Mouse (Mus musculus): ENCODE data around the gene Ptx4. TPM values are rescaled to one million over a fixed set of nuclear protein-coding genes. Genes with fewer than 3 reads are reported as not detected.

Gene Ptx4
- 10 to 100 TPM in 1 of 2 experiments, 1 to 10 TPM in 1; 6.0 to 12.6 TPM for total RNA-seq (2021)
- long read RNA-seq, experiment 1, transcript Ptx4-201 (3 exons, 1,582 nt) = major isoform, 11 of 16 reads
- long read RNA-seq, experiment 1, partial matches to known transcripts = 1 of 16 reads
- long read RNA-seq, experiment 1, other reads (novel, unspliced or antisense) = 3 of 16 reads
- long read RNA-seq, experiment 2, transcript Ptx4-201 (3 exons, 1,582 nt) = major isoform, 7 of 7 reads
- long read RNA-seq, experiment 2, partial matches to known transcripts = 0 of 7 reads
- long read RNA-seq, experiment 2, other reads (novel, unspliced or antisense) = 0 of 7 reads

GRCm38 (mm10) chr17:25120406-25120805 is at the start of gene Ptx4:
Gene Ptx4 (plus strand): TSS chr17:25120760.
- no peak for DNase-seq (ENCODE audit: low spot score in 2 of 2)

DNA sequence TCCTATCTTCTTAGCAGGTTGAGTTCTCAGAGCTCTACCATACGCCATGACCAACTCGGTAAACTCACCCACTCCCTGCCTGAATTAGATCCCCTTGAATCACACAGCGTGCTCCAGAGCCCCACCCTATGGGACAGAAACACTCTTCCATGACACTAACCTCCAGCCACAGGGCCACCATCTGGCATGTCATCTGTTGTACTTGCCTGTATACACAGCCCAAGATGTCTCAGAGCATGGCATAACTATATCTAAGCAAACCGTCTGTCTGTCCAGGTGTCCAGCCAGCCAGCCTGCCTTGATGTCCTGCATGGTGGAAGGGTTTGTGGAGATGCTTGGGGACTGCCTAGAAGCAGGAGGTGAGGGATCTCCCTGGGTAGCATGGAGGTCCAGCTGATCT is 43.7 kb upstream of the Ptx4 start:
- no peak for DNase-seq (ENCODE audit: low spot score in 2 of 2)

- DNase-seq (ENCODE audit: low spot score in 2 of 2) = peak in 1 of 2 experiments; percentile 72
These were observed 42.7 kb upstream of the Ptx4 start for GRCm38 (mm10) chr17:25077771-25078372.

GRCm38 (mm10) chr17:25080210-25080609 is 40.4 kb upstream of the Ptx4 start:
- DNase-seq (ENCODE audit: low spot score in 2 of 2) = no peak

- no peak for DNase-seq (ENCODE audit: low spot score in 2 of 2)
These were observed 39.6 kb upstream of the Ptx4 start for GRCm38 (mm10) chr17:25080960-25081381.

DNA sequence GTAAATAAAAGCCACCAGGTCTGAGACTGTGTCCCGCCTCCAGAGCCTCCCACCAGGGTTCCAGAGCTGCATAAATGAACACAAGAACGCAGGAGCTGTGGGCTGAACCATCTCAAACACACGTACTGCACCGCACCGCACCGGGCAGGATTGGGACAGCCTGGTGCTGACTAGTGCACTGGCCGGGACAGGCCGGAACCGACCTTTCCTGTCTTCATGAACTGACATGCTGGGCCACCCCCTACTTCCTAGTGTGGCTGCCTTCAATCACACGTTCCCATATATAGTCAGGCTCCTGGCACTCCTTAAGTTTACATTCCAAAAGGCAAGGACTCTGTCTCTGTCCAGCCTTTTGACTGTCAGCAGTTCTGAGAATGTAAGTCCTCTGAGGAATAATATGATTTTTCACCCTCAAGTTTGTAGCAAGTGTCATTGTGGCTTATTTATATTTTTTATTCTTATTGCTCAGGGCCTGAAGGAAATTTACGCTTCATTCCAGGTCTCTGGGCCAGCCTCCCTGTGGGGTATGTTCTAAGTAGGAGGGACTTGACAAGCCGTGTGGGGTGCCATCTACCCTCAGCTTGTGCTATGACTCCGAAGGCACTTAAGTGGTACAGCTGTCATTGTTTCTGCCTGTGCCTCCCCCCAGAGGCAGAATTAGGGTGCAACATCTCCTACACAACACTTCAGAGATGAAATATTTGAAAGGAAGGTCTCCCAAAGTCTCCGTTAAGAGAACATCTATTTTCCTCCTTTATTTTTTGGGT is 38.3 kb upstream of the Ptx4 start:
- no peak for DNase-seq (ENCODE audit: low spot score in 2 of 2)

DNA sequence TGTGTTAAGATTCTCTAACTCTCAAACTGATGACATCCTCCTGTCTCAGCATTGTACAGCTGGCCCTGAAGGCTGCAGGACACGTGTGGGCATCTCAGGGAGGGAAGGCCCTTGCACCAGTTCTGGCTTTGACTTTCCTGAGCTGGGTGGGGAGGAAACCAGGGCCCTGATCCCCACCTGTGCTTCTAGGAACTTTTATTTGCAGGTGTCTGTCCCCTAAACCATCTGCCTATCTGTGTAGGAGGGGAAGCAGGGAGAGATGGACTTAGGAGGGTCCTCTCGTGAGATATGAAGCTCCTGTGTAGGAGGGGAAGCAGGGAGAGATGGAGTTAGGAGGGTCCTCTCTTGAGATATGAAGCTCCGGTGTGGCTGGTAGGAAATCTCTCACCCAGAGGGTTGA is 37.7 kb upstream of the Ptx4 start:
- DNase-seq (ENCODE audit: low spot score in 2 of 2) = no peak

- DNase-seq (ENCODE audit: low spot score in 2 of 2) = peak in 1 of 2 experiments; percentile 71
These were observed 37.1 kb upstream of the Ptx4 start, which contains the start of gene Tmem204 for GRCm38 (mm10) chr17:25083444-25083931. Gene Tmem204 (minus strand): TSS chr17:25083591.

DNA sequence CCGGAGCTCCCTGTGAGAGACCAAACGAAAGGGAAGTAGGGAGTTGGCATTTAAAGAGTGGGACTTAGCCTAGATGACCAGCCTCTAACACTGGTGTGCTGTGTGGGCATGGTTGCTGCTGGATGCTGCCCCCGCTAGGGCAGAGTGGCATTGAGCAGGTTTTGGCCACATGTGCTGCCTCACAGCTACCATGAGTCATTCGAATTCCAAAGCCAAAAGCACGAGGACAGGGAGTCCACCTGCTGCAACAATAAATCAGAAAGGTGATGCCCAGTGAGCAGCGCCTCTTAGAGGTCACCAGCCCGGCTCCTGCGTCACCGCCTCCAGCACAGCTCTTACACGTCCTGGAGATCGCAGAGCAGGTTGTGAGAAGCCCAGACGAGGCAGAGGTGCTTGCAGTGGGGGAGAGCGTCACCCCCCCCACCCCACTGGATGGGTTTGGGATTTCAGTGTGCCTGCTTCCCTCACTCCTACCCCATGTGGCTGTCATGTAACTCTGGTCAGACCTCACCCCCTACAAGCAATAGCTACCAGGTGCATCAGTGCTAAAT is 35.6 kb upstream of the Ptx4 start:
- peak in 1 of 2 experiments; percentile 30 for DNase-seq (ENCODE audit: low spot score in 2 of 2)

- DNase-seq (ENCODE audit: low spot score in 2 of 2) = no peak
These were observed 33.8 kb upstream of the Ptx4 start for GRCm38 (mm10) chr17:25086724-25087123.

GRCm38 (mm10) chr17:25089158-25089557 is 31.4 kb upstream of the Ptx4 start:
- no peak for DNase-seq (ENCODE audit: low spot score in 2 of 2)

- no peak for DNase-seq (ENCODE audit: low spot score in 2 of 2)
These were observed 30.1 kb upstream of the Ptx4 start for GRCm38 (mm10) chr17:25090450-25090849.

GRCm38 (mm10) chr17:25096221-25096620 is 24.3 kb upstream of the Ptx4 start:
- no peak for DNase-seq (ENCODE audit: low spot score in 2 of 2)

- DNase-seq (ENCODE audit: low spot score in 2 of 2) = no peak
These were observed 20.5 kb upstream of the Ptx4 start for GRCm38 (mm10) chr17:25100052-25100451.

GRCm38 (mm10) chr17:25101338-25101737 is 19.2 kb upstream of the Ptx4 start:
- no peak for DNase-seq (ENCODE audit: low spot score in 2 of 2)

- DNase-seq (ENCODE audit: low spot score in 2 of 2) = no peak
These were observed 12.8 kb upstream of the Ptx4 start for GRCm38 (mm10) chr17:25107786-25108185.

GRCm38 (mm10) chr17:25109578-25109977 is 11.0 kb upstream of the Ptx4 start:
- no peak for DNase-seq (ENCODE audit: low spot score in 2 of 2)

- no peak for DNase-seq (ENCODE audit: low spot score in 2 of 2)
These were observed 10.0 kb upstream of the Ptx4 start for GRCm38 (mm10) chr17:25110590-25110989.

DNA sequence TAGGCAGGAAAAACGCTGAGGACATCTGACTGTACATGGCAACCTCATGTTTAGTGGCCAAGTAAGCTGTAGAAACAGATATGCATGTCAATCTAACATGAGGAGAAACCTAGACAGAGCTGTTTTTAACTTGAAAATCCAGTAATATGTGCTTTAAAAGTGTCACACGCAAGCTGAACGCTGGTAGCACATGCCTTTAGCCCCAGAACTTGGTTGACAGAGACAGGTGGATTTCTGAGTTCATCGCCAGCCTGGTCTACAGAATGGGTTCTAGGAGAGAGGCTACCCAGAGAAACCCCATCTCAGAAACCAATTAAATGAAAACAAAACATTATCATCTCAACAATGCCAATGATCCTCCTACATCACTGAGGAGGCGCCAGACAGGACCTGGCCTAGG is 9.3 kb upstream of the Ptx4 start:
- no peak for DNase-seq (ENCODE audit: low spot score in 2 of 2)

DNA sequence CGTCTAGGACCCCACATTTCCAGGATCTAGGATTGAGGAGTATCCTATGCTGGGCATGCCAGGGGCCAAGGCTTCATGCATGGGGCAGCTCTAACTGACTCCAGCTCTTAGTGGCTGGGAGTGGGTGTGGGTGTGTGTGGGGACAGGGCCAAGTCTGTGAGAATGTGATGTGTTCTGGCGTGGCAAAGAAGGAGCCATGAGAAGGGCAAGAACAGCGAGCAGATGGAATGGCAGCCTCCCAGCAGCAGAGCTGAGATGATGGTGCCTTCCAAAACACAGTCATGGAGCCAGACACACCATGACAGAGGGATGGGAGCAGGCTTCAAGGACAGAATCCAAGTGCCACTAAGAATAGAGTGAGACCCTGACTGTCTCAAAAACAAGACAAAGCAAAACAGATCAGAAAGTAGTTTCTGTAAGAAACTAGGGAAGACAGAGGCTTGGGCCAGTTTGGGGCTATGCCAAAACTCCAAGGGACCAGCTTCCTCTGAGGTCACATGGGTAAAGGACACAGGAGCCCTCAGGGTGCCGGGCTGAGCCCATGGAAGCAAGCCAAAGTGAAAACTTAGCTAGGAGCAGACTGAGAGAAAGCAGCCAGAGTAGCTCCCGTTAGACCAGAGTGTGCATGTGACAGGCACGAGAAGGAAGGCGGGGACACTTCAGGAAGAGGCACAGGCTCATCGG is 8.7 kb upstream of the Ptx4 start:
- DNase-seq (ENCODE audit: low spot score in 2 of 2) = peak in 1 of 2 experiments; percentile 36

GRCm38 (mm10) chr17:25112423-25112810 is 8.1 kb upstream of the Ptx4 start:
- no peak for DNase-seq (ENCODE audit: low spot score in 2 of 2)

Measured in gastrocnemius, postnatal 4 days (tissue).